Mouse (Mus musculus) ES-E14 (cell line): ENCODE data around the gene Ttc27.

ENCODE experiments used
- HCFC1 ChIP-seq: IDR thresholded peaks from 2 replicates; pipeline ENCODE4 v1.6.1; 2012; ENCODE audit warnings: low read length, inconsistent platforms, borderline replicate concordance; ENCODE audit not compliant: insufficient read depth
- MAFK ChIP-seq: IDR thresholded peaks from 2 replicates; pipeline ENCODE4 v1.6.1; 2014; ENCODE audit warnings: mild to moderate bottlenecking, low read depth, low read length, inconsistent platforms; ENCODE audit not compliant: insufficient read depth
- ZC3H11A ChIP-seq: IDR thresholded peaks from 2 replicates; pipeline ENCODE4 v1.6.1; 2012; ENCODE audit warnings: low read depth, mild to moderate bottlenecking, inconsistent platforms, low read length, borderline replicate concordance

DNA sequence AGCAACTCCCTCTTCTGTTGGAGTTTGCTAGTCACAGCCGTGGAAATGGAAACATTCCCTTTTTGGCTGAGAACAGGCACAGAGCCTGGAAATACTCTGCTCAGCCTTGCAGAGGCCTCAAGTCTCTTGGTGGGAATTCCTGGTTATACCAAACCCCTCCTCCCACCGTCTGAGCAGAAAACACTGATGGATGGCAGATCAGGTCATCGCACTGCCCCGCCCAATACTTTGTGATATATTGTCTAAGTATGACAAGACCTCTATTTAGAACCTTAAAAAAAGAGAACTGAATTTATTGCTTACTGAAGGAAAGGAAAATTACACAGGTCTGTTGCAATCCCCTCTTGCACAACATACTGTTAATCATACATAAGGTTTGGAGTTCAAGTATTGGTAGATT lies 6.8 kb upstream of the Ttc27 start:
- no peak for TF ChIP-seq MAFK
- no peak for TF ChIP-seq ZC3H11A
- no peak for TF ChIP-seq HCFC1
